Mouse (Mus musculus): Measurements from ENCODE around the gene Cfc1. TPM values are rescaled to one million over a fixed set of nuclear protein-coding genes. Genes with fewer than 3 reads are reported as not detected.

Cfc1 gene
- polyA plus RNA-seq, 1 experiment from 2014 or later: not detected

DNA sequence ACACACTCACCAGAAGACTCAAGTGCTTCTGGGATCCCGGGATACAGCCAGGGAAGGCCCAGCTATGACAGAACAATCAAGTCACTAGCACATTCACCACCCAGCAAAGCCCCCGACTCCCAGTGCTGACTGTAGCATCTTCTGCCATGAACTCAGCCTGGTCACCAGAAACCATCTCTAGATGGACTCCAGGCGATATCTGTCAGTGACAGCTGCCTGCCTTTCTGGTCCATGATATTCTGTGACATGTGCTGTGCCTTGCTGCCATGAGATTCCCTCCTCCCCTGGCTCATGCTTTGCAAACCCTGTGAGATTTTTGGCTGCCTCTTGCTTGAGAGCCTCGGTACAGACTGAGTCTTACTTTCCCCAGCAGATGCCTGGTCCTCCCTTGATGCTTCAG, 49.3 kb downstream of the Cfc1 start:
- Histone ChIP-seq H3K9me3 (replicated peaks) (no peaks in the 10 kb centered on the region), H3K4me2 (no peak overlapping the region), H3K4me1 (replicated peaks) (0 out of 2 replicates have a peak, but pooled peaks cover under 1% of the 10 kb centered on the region), H3K36me3 (no peaks in the 10 kb centered on the region), H3K9ac (no peak overlapping the region), H3K27ac (no peak overlapping the region), H3K27me3 (peaks cover 10% of the 10 kb centered on the region), H3K4me3 (replicated peaks) (no peak overlapping the region)
- 51% methylated on average over 4 of the region's 4 CpGs for WGBS (ENCODE audit: insufficient replicate concordance)
- DNase-seq (no peak), ATAC-seq (ENCODE audit: low read depth) (no peak)

DNA sequence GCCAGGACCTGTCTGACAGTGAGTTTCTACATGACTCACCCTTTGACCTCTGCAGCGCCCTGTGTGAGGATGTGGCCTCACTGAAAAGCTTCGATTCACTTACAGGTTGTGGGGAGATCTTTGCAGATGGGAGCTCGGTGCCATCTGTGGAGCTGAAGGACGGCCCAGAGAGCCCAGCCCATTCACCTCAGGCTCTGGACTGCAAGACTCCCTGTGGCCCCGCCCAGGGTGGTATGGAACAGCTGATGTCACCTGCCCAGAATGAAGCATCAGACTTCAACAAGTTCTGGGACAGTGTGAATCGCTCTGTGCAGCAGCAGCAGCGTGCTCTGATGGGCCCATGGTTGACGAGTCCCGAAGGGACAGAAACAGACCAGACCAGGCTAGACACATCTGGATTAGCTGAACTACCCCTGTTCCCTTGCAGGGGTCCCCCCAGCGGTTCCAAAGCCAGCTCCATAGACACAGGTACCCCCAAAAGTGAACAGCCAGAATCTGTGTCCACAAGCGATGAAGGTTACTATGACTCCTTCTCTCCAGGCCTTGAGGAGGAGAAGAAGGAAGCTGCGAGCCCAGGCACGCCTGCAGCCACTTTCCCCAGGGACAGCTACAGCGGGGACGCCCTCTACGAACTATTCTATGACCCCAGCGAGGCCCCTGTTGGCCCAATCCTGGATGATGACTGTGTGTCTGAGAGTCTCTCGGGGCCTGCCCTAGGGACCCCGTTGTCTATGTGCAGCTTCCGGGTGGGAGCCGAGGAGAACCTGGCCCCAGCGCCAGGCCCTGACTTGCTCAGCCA, 52.0 kb downstream of the Cfc1 start:
- H3K27ac ChIP-seq: no peak overlapping the region
- no peak overlapping the region for H3K9ac ChIP-seq
- H3K9me3 ChIP-seq (replicated peaks): no peaks in the 10 kb centered on the region
- no peak overlapping the region for H3K4me2 ChIP-seq
- H3K4me1 ChIP-seq (replicated peaks): no peaks in the 10 kb centered on the region
- H3K27me3 ChIP-seq: no peaks in the 10 kb centered on the region
- ATAC-seq (ENCODE audit: low read depth) (no peak), DNase-seq (no peak)
- H3K36me3 ChIP-seq: no peaks in the 10 kb centered on the region
- H3K4me3 ChIP-seq (replicated peaks): no peak overlapping the region
- 73% methylated on average over 22 of the region's 22 CpGs for WGBS (ENCODE audit: insufficient replicate concordance)

Other genes with a start within 250 kb of the Cfc1 start
- gene Ccdc115, start 96.0 kb upstream of the Cfc1 start, polyA plus RNA-seq (2015; fragmentation: Nextera tagmentation; extraction: Ambion mirVana): 28.2 and 30.8 TPM in 2 replicates
- gene Imp4, start 95.8 kb upstream of the Cfc1 start, polyA plus RNA-seq (2015; fragmentation: Nextera tagmentation; extraction: Ambion mirVana): 73.8 and 81.4 TPM in 2 replicates
- 14.4 and 16.9 TPM in 2 replicates for gene Ptpn18, start 75.9 kb upstream of the Cfc1 start, polyA plus RNA-seq (2015; fragmentation: Nextera tagmentation; extraction: Ambion mirVana)
- not detected in 2 replicates for gene Prss39, start 37.2 kb upstream of the Cfc1 start, polyA plus RNA-seq (2015; fragmentation: Nextera tagmentation; extraction: Ambion mirVana)
- gene Prss40, start 25.3 kb downstream of the Cfc1 start, polyA plus RNA-seq (2015; fragmentation: Nextera tagmentation; extraction: Ambion mirVana): not detected in 2 replicates
- gene Amer3, start 44.0 kb downstream of the Cfc1 start, polyA plus RNA-seq (2015; fragmentation: Nextera tagmentation; extraction: Ambion mirVana): 0.02 TPM in 1 of 2 replicates, not detected in the other